Mouse (Mus musculus) neural tube, embryonic 12.5 days (tissue): ENCODE measurements around the gene Cldn14. TPM values are rescaled to one million over a fixed set of nuclear protein-coding genes. Genes with fewer than 3 reads are reported as not detected.
"Not testable (repeated sequence)": the region's sequence is repeated elsewhere in the genome, so short reads cannot be mapped to it uniquely, and the experiment has no call there.

Experiments
- ATAC-seq: fragments of 200-750 bp; cut with Nextera tagmentation; 2 replicates; pipeline ENCODE4 v1.8.0; 2017; ENCODE audit warnings: low read depth, mild to moderate bottlenecking, moderate TSS enrichment, moderate library complexity; ENCODE audit not compliant: low FRiP score
- H3K27ac ChIP-seq: fragments of 300-500 bp; sonication (generic); 2 replicates; pipeline ENCODE4 v1.5.1; 2016
- H3K27me3 ChIP-seq: fragments of 300-500 bp; sonication (generic); replicated peaks from 2 replicates; pipeline ENCODE4 v1.6.1; 2016; ENCODE audit warnings: mild to moderate bottlenecking
- H3K36me3 ChIP-seq: fragments of 300-500 bp; sonication (generic); 2 replicates; pipeline ENCODE4 v1.6.1; 2016; ENCODE audit warnings: mild to moderate bottlenecking
- H3K4me1 ChIP-seq: fragments of 300-500 bp; sonication (generic); 2 replicates; pipeline ENCODE4 v1.6.1; 2016
- H3K4me2 ChIP-seq: fragments of 300-500 bp; sonication (generic); replicated peaks from 2 replicates; pipeline ENCODE4 v1.6.1; 2016; ENCODE audit warnings: mild to moderate bottlenecking
- H3K4me3 ChIP-seq: fragments of 300-500 bp; sonication (generic); 2 replicates; pipeline ENCODE4 v1.5.1; 2016
- H3K9ac ChIP-seq: fragments of 300-500 bp; sonication (generic); 2 replicates; pipeline ENCODE4 v1.6.1; 2016; ENCODE audit warnings: mild to moderate bottlenecking
- H3K9me3 ChIP-seq: fragments of 300-500 bp; sonication (generic); 2 replicates; pipeline ENCODE4 v1.6.1; 2016; ENCODE audit warnings: mild to moderate bottlenecking
- WGBS: fragments of 180-500 bp; shearing (Covaris S2); methylation state at CpG from one replicate; pipeline ENCODE4 v1.1.7; 2016; 5-methylcytosine and 5-hydroxymethylcytosine counted together
- polyA plus RNA-seq: library from polyadenylated mRNA; unstranded; fragments of >200 nt; fragmentation: Nextera tagmentation; extraction: Ambion mirVana; gene quantifications from 2 replicates; pipeline ENCODE4 v1.2.1, GENCODE M21; 2016

Gene Cldn14
- polyA plus RNA-seq, 1 experiment from 2014 or later = 0.56 TPM

GRCm38 (mm10) chr16:94003478-94003877, 5.2 kb downstream of the Cldn14 start:
- H3K27ac ChIP-seq = no peak overlapping the region
- no peaks in the 10 kb centered on the region for H3K36me3 ChIP-seq
- no peak overlapping the region for H3K9ac ChIP-seq
- H3K27me3 ChIP-seq = no peaks in the 10 kb centered on the region
- no peak overlapping the region for H3K4me2 ChIP-seq
- no peaks in the 10 kb centered on the region for H3K9me3 ChIP-seq
- peaks cover 18% of the 10 kb centered on the region for H3K4me1 ChIP-seq
- WGBS = 79% methylated on average over 6 of the region's 6 CpGs
- ATAC-seq = no peak
- H3K4me3 ChIP-seq = no peak overlapping the region

- peaks cover 1% of the 10 kb centered on the region for H3K4me1 ChIP-seq
- H3K4me2 ChIP-seq = no peak overlapping the region
- no peak for ATAC-seq
- H3K9me3 ChIP-seq = no peaks in the 10 kb centered on the region
- WGBS = 84% methylated on average over 6 of the region's 6 CpGs
- H3K27ac ChIP-seq = no peak overlapping the region
- H3K27me3 ChIP-seq = no peaks in the 10 kb centered on the region
- H3K36me3 ChIP-seq = no peaks in the 10 kb centered on the region
- H3K4me3 ChIP-seq = no peak overlapping the region
- no peak overlapping the region for H3K9ac ChIP-seq
These were observed 7.3 kb downstream of the Cldn14 start for GRCm38 (mm10) chr16:94001366-94001765.

- no peak overlapping the region for H3K4me3 ChIP-seq
- H3K27ac ChIP-seq = no peak overlapping the region
- H3K9ac ChIP-seq = no peak overlapping the region
- no peak overlapping the region for H3K4me2 ChIP-seq
- H3K9me3 ChIP-seq = no peaks in the 10 kb centered on the region
- WGBS = 20% methylated on average over 5 of the region's 5 CpGs
- no peak for ATAC-seq
- no peaks in the 10 kb centered on the region; the same call in none of the 2 replicates for H3K4me1 ChIP-seq
- no peaks in the 10 kb centered on the region for H3K36me3 ChIP-seq
- no peaks in the 10 kb centered on the region for H3K27me3 ChIP-seq
These were observed 9.7 kb downstream of the Cldn14 start for GRCm38 (mm10) chr16:93998895-93999294.

- H3K27me3 ChIP-seq = no peaks in the 10 kb centered on the region
- H3K27ac ChIP-seq = no peak overlapping the region
- 76% methylated on average over 9 of the region's 9 CpGs for WGBS
- no peak overlapping the region for H3K9ac ChIP-seq
- no peak for ATAC-seq
- no peaks in the 10 kb centered on the region for H3K9me3 ChIP-seq
- H3K4me1 ChIP-seq = no peaks in the 10 kb centered on the region
- no peak overlapping the region for H3K4me2 ChIP-seq
- no peak overlapping the region for H3K4me3 ChIP-seq
- H3K36me3 ChIP-seq = no peaks in the 10 kb centered on the region
These were observed 25.1 kb downstream of the Cldn14 start for GRCm38 (mm10) chr16:93983576-93983975.

GRCm38 (mm10) chr16:93982341-93982740, 26.3 kb downstream of the Cldn14 start:
- H3K4me3 ChIP-seq = no peak overlapping the region
- no peaks in the 10 kb centered on the region for H3K27me3 ChIP-seq
- no peak overlapping the region for H3K9ac ChIP-seq
- H3K36me3 ChIP-seq = no peaks in the 10 kb centered on the region
- ATAC-seq = no peak
- H3K4me2 ChIP-seq = no peak overlapping the region
- no peaks in the 10 kb centered on the region for H3K9me3 ChIP-seq
- no peak overlapping the region for H3K27ac ChIP-seq
- whole genome bisulfite sequencing = 89% methylated on average over 11 of the region's 11 CpGs
- H3K4me1 ChIP-seq = no peaks in the 10 kb centered on the region

- no peak for ATAC-seq
- no peak overlapping the region for H3K4me3 ChIP-seq
- WGBS = 79% methylated on average over 15 of the region's 15 CpGs
- no peak overlapping the region for H3K4me2 ChIP-seq
- H3K4me1 ChIP-seq = no peaks in the 10 kb centered on the region
- no peak overlapping the region for H3K27ac ChIP-seq
- H3K36me3 ChIP-seq = no peaks in the 10 kb centered on the region
- no peaks in the 10 kb centered on the region for H3K9me3 ChIP-seq
- H3K27me3 ChIP-seq = no peaks in the 10 kb centered on the region
- H3K9ac ChIP-seq = no peak overlapping the region
These were observed 27.3 kb downstream of the Cldn14 start for GRCm38 (mm10) chr16:93981190-93981841.

- H3K36me3 ChIP-seq, H3K27me3 ChIP-seq, H3K4me3 ChIP-seq, H3K27ac ChIP-seq, H3K4me2 ChIP-seq, H3K4me1 ChIP-seq, H3K9ac ChIP-seq, ATAC-seq, H3K9me3 ChIP-seq: not testable (repeated sequence)
- WGBS = 88% methylated on average over 3 of the region's 3 CpGs
These were observed 28.3 kb downstream of the Cldn14 start for GRCm38 (mm10) chr16:93980338-93980737.

- Histone ChIP-seq H3K9ac (no peak overlapping the region), H3K27ac (no peak overlapping the region), H3K36me3 (no peaks in the 10 kb centered on the region), H3K27me3 (no peaks in the 10 kb centered on the region), H3K9me3 (no peaks in the 10 kb centered on the region), H3K4me1 (no peaks in the 10 kb centered on the region), H3K4me3 (no peak overlapping the region), H3K4me2 (no peak overlapping the region)
- ATAC-seq = no peak
- 87% methylated on average over 2 of the region's 2 CpGs for WGBS
These were observed 29.3 kb downstream of the Cldn14 start for GRCm38 (mm10) chr16:93979316-93979715.

GRCm38 (mm10) chr16:93977587-93977986, 31.1 kb downstream of the Cldn14 start:
- no peaks in the 10 kb centered on the region for H3K9me3 ChIP-seq
- no peak overlapping the region for H3K4me3 ChIP-seq
- 91% methylated on average over 6 of the region's 6 CpGs for WGBS
- peaks cover 8% of the 10 kb centered on the region; the same call in 1 of the 2 replicates for H3K4me1 ChIP-seq
- H3K36me3 ChIP-seq = no peaks in the 10 kb centered on the region
- H3K9ac ChIP-seq = no peak overlapping the region
- no peak overlapping the region for H3K4me2 ChIP-seq
- no peak for ATAC-seq
- H3K27ac ChIP-seq = no peak overlapping the region
- H3K27me3 ChIP-seq = no peaks in the 10 kb centered on the region

GRCm38 (mm10) chr16:93976907-93977306, 31.7 kb downstream of the Cldn14 start:
- ATAC-seq = no peak
- Histone ChIP-seq H3K9ac (no peak overlapping the region), H3K4me3 (no peak overlapping the region), H3K36me3 (no peaks in the 10 kb centered on the region), H3K27me3 (no peaks in the 10 kb centered on the region), H3K27ac (no peak overlapping the region), H3K9me3 (no peaks in the 10 kb centered on the region), H3K4me2 (no peak overlapping the region), H3K4me1 (peaks cover 8% of the 10 kb centered on the region; the same call in 1 of the 2 replicates)
- WGBS = 57% methylated on average over 3 of the region's 3 CpGs

GRCm38 (mm10) chr16:93975430-93975829, 33.2 kb downstream of the Cldn14 start:
- no peak overlapping the region for H3K4me2 ChIP-seq
- no peak overlapping the region for H3K4me3 ChIP-seq
- H3K9ac ChIP-seq = no peak overlapping the region
- no peak overlapping the region for H3K27ac ChIP-seq
- whole genome bisulfite sequencing = 79% methylated on average over 12 of the region's 12 CpGs
- H3K4me1 ChIP-seq = peaks cover 18% of the 10 kb centered on the region; the same call in 1 of the 2 replicates
- H3K36me3 ChIP-seq = no peaks in the 10 kb centered on the region
- ATAC-seq = no peak
- H3K9me3 ChIP-seq = no peaks in the 10 kb centered on the region
- no peaks in the 10 kb centered on the region for H3K27me3 ChIP-seq

- H3K36me3 ChIP-seq = no peaks in the 10 kb centered on the region
- ATAC-seq = no peak
- WGBS = 70% methylated on average over 8 of the region's 8 CpGs
- H3K27ac ChIP-seq = no peak overlapping the region
- H3K4me2 ChIP-seq = no peak overlapping the region
- H3K4me3 ChIP-seq = no peak overlapping the region
- no peak overlapping the region for H3K9ac ChIP-seq
- no peaks in the 10 kb centered on the region for H3K9me3 ChIP-seq
- H3K4me1 ChIP-seq = peaks cover 18% of the 10 kb centered on the region; the same call in 1 of the 2 replicates
- no peaks in the 10 kb centered on the region for H3K27me3 ChIP-seq
These were observed 34.4 kb downstream of the Cldn14 start for GRCm38 (mm10) chr16:93974278-93974677.

- H3K4me3 ChIP-seq = no peak overlapping the region
- peaks cover 18% of the 10 kb centered on the region; the same call in 1 of the 2 replicates for H3K4me1 ChIP-seq
- no peaks in the 10 kb centered on the region for H3K9me3 ChIP-seq
- H3K36me3 ChIP-seq = no peaks in the 10 kb centered on the region
- no peak overlapping the region for H3K27ac ChIP-seq
- peak overlapping the region; percentile 49 for H3K4me2 ChIP-seq
- 57% methylated on average over 5 of the region's 5 CpGs for WGBS
- H3K27me3 ChIP-seq = no peaks in the 10 kb centered on the region
- no peak overlapping the region for H3K9ac ChIP-seq
- peak; percentile 37; the same call in 1 of the 2 replicates for ATAC-seq
These were observed 35.1 kb downstream of the Cldn14 start for GRCm38 (mm10) chr16:93973554-93973953.
